Mouse (Mus musculus): ENCODE results near the gene Kremen1.

The Kremen1 gene

GRCm38 (mm10) chr11:5215401-5216187 lies 45.8 kb downstream of the Kremen1 start:
- no peak for DNase-seq (ENCODE audit: extremely low spot score)

GRCm38 (mm10) chr11:5214483-5215040 lies 46.8 kb downstream of the Kremen1 start:
- DNase-seq (ENCODE audit: extremely low spot score), result no peak

GRCm38 (mm10) chr11:5203054-5203453 lies 58.3 kb downstream of the Kremen1 start:
- DNase-seq (ENCODE audit: extremely low spot score), result no peak

GRCm38 (mm10) chr11:5201799-5202680 lies 59.3 kb downstream of the Kremen1 start:
- no peak for DNase-seq (ENCODE audit: extremely low spot score)

GRCm38 (mm10) chr11:5199879-5200278 lies 61.5 kb downstream of the Kremen1 start:
- no peak for DNase-seq (ENCODE audit: extremely low spot score)

- no peak for DNase-seq (ENCODE audit: extremely low spot score)
These were observed 64.3 kb downstream of the Kremen1 start for GRCm38 (mm10) chr11:5197068-5197467.

GRCm38 (mm10) chr11:5196583-5196982 lies 64.8 kb downstream of the Kremen1 start:
- DNase-seq (ENCODE audit: extremely low spot score), result no peak

GRCm38 (mm10) chr11:5193576-5193881 lies 67.8 kb downstream of the Kremen1 start:
- no peak for DNase-seq (ENCODE audit: extremely low spot score)

- DNase-seq (ENCODE audit: extremely low spot score), result no peak
These were observed 68.3 kb downstream of the Kremen1 start for GRCm38 (mm10) chr11:5192840-5193575.

GRCm38 (mm10) chr11:5192084-5192516 lies 69.3 kb downstream of the Kremen1 start:
- no peak for DNase-seq (ENCODE audit: extremely low spot score)

GRCm38 (mm10) chr11:5189239-5189933 lies 72.0 kb downstream of the Kremen1 start:
- DNase-seq (ENCODE audit: extremely low spot score), result no peak

GRCm38 (mm10) chr11:5188170-5188569 lies 73.2 kb downstream of the Kremen1 start:
- DNase-seq (ENCODE audit: extremely low spot score), result no peak

- no peak for DNase-seq (ENCODE audit: extremely low spot score)
These were observed 76.5 kb downstream of the Kremen1 start for GRCm38 (mm10) chr11:5184832-5185231.

GRCm38 (mm10) chr11:5184250-5184649 lies 77.1 kb downstream of the Kremen1 start:
- DNase-seq (ENCODE audit: extremely low spot score), result no peak

GRCm38 (mm10) chr11:5182870-5183269 lies 78.5 kb downstream of the Kremen1 start:
- DNase-seq (ENCODE audit: extremely low spot score), result no peak

- DNase-seq (ENCODE audit: extremely low spot score), result peak; percentile 85
These were observed 79.4 kb downstream of the Kremen1 start for GRCm38 (mm10) chr11:5181850-5182404.

- no peak for DNase-seq (ENCODE audit: extremely low spot score)
These were observed 82.0 kb downstream of the Kremen1 start for GRCm38 (mm10) chr11:5179391-5179790.

- no peak for DNase-seq (ENCODE audit: extremely low spot score)
These were observed 84.2 kb downstream of the Kremen1 start for GRCm38 (mm10) chr11:5177171-5177570.

GRCm38 (mm10) chr11:5176685-5177084 lies 84.7 kb downstream of the Kremen1 start:
- no peak for DNase-seq (ENCODE audit: extremely low spot score)

GRCm38 (mm10) chr11:5175866-5176265 lies 85.5 kb downstream of the Kremen1 start:
- no peak for DNase-seq (ENCODE audit: extremely low spot score)

GRCm38 (mm10) chr11:5175141-5175540 lies 86.2 kb downstream of the Kremen1 start:
- no peak for DNase-seq (ENCODE audit: extremely low spot score)
